Mouse (Mus musculus) thymus, adult 2 months (tissue): ENCODE measurements around the gene Bmt2.

Source experiments
- CTCF ChIP-seq: fragments of 200-500 bp; IDR thresholded peaks from 2 replicates; pipeline ENCODE4 v1.5.1; 2012; ENCODE audit warnings: mild to moderate bottlenecking, control low read depth, low read length, moderate library complexity, borderline replicate concordance; ENCODE audit not compliant: control insufficient read depth, poor library complexity, insufficient read depth; ENCODE audit errors: extremely low read depth
- POLR2A ChIP-seq: fragments of 200-500 bp; IDR thresholded peaks from 2 replicates; pipeline ENCODE4 v1.6.1; 2012; ENCODE audit warnings: mild to moderate bottlenecking, low read length, control low read depth, moderate library complexity; ENCODE audit not compliant: control insufficient read depth, poor library complexity, insufficient read depth; ENCODE audit errors: extremely low read depth

DNA sequence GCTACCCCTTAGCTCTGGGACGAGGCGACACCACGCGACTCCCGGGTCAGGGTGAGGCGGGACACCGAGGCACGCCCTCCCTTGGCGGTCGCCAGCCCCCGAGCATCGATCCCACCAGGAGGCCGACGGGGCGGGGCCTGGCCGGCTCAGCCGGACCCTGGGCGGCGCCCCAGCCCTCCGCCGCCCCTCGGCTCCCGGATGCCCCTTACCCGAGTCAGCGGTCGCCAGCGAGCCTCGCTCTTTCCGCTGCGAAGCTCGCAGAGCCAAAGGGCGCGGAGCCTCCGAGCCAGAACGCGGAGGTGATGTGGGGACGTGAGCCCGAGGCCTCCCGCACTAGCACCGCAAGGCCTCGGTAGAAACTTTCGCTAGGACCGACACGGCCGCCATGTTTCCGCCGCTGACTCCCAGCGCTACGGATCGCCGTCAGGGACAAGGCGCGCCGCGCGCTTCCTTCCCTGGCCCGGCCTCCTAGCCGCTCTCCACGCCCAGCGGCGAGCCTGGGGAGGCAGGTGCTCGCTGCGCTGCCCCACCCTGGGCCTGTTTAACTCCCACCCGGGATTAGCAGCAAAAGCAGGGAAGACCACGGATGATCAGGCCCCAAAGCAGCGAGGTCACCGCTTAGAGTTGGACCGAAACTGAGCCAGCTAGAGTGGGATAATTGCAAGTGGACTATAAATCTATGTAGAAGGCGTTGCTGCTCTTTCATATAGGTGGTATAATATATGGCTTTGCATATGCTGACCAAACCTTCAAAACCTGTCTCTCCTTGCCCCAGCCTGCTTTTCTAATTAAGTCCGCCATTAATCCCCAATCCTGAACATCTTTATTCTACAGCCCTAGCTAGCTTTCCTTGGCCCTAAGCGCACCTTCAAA is 69.9 kb downstream of the Bmt2 start, which contains the start of gene Tmem168:
- 0 out of 2 replicates have a peak, but pooled peaks have one; percentile 53 for TF ChIP-seq CTCF
- peak; percentile 73 for TF ChIP-seq POLR2A
